Mouse (Mus musculus): ENCODE results near the gene Ndufs2.
A peak's percentile ranks its signal among the peaks of the same experiment; 100 is the strongest.

GRCm38 (mm10) chr1:171238463-171238862 lies 12.7 kb downstream of the Ndufs2 start:
- no peak for TF ChIP-seq EP300 (IDR thresholded peaks at IDR 0.05; ENCODE audit: low read depth)
- TF ChIP-seq CTCF (IDR thresholded peaks at IDR 0.05; ENCODE audit: low read depth): peak; percentile 75

Data from heart, postnatal 0 days (tissue).